Mouse (Mus musculus) ES-Bruce4 (cell line): ENCODE measurements around the gene Duox2. TPM values are rescaled to one million over a fixed set of nuclear protein-coding genes. Genes with fewer than 3 reads are reported as not detected.

Experiments
- H3K27ac ChIP-seq: 2 replicates; pipeline ENCODE4 v1.5.1; 2012; ENCODE audit warnings: low read length, inconsistent platforms; ENCODE audit not compliant: insufficient read depth
- H3K27me3 ChIP-seq: 2 replicates; pipeline ENCODE4 v1.6.1; 2012; ENCODE audit warnings: mild to moderate bottlenecking, low read length, inconsistent platforms; ENCODE audit not compliant: control insufficient read depth, poor library complexity, insufficient read depth, severe bottlenecking
- H3K36me3 ChIP-seq: 2 replicates; pipeline ENCODE4 v1.6.1; 2012; ENCODE audit warnings: inconsistent platforms, mild to moderate bottlenecking, low read length, moderate library complexity; ENCODE audit not compliant: control insufficient read depth, poor library complexity, insufficient read depth, severe bottlenecking
- H3K4me1 ChIP-seq: one replicate; pipeline ENCODE4 v1.8.1; 2011; ENCODE audit warnings: low read length; ENCODE audit not compliant: control insufficient read depth, insufficient read depth
- H3K4me3 ChIP-seq: 2 replicates; pipeline ENCODE4 v1.5.1; 2011; ENCODE audit warnings: low read depth, mild to moderate bottlenecking, low read length
- H3K9ac ChIP-seq: 2 replicates; pipeline ENCODE4 v1.6.1; 2012; ENCODE audit warnings: low read depth, mild to moderate bottlenecking, inconsistent platforms; ENCODE audit not compliant: poor library complexity, severe bottlenecking
- H3K9me3 ChIP-seq: replicated peaks from 2 replicates; pipeline ENCODE4 v1.6.1; 2012; ENCODE audit warnings: mild to moderate bottlenecking, low read length, inconsistent platforms; ENCODE audit not compliant: control insufficient read depth, poor library complexity, insufficient read depth, severe bottlenecking
- CTCF ChIP-seq: IDR thresholded peaks from one replicate; pipeline ENCODE4 v1.8.1; 2011; ENCODE audit warnings: low read depth, low read length
- EP300 ChIP-seq: IDR thresholded peaks from 2 replicates; pipeline ENCODE4 v1.6.1; 2011; ENCODE audit warnings: low read depth, low read length; ENCODE audit not compliant: insufficient read depth
- POLR2A ChIP-seq: IDR thresholded peaks from one replicate; pipeline ENCODE4 v1.8.1; 2011; ENCODE audit warnings: low read length; ENCODE audit not compliant: insufficient read depth
- polyA plus RNA-seq: library from polyadenylated mRNA; stranded (reverse); fragments of >200 nt; gene quantifications from 2 replicates; pipeline ENCODE4 v1.2.4, GENCODE M21; 2011; ENCODE audit warnings: low read depth; ENCODE audit not compliant: missing spikeins, insufficient read depth, insufficient read length

Gene Duox2
- polyA plus RNA-seq, 1 experiment, result not detected

DNA sequence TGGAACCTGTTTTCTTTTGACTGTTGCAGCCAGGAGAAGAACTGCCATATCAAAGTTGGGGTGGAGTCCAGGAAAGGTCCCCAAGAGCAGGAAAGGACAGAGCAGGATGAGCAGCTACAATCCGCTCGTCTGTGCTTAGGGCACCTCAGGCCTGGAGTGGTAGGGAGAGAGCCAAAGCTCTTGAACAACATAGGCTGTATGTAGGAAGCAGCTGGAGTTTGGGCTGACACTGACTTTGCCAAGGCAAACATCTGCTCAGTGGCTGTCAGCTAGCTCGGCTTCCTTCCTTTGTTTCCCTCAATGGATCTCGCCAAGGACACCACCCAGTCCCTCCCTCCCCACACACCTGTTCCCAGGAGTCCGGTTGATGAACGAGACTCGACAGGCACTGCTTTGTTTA, 12.1 kb downstream of the Duox2 start:
- Histone ChIP-seq H3K27me3 (no peaks in the 10 kb centered on the region), H3K9ac (no peak overlapping the region), H3K9me3 (no peaks in the 10 kb centered on the region), H3K4me1 (no peaks in the 10 kb centered on the region), H3K36me3 (no peaks in the 10 kb centered on the region), H3K27ac (no peak overlapping the region), H3K4me3 (no peak overlapping the region)
- no peak for TF ChIP-seq CTCF
- TF ChIP-seq EP300, result 0 out of 2 replicates have a peak, but pooled peaks have one; percentile 17

DNA sequence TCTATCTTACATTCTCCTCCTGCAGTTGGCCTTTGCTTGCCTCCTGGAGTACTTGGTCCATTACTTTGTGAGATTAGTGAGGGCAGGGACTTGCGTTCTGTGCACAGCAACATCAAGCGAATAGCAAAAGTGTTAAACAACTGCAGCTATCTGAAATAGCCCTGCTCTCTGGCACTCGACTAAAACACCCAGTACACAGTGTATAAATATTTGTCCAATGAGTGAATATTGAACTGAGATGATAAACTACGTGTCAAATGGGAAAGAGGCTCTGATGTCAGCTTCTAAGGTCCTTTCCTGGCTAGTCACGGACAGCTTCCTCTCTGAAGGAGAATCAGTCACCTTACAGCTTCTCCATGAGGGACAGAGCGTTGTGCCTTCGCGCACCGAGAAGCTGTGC, 14.2 kb downstream of the Duox2 start:
- TF ChIP-seq CTCF (no peak), POLR2A (no peak)
- no peaks in the 10 kb centered on the region for H3K4me1 ChIP-seq
- H3K4me3 ChIP-seq, result no peak overlapping the region
- H3K36me3 ChIP-seq, result no peaks in the 10 kb centered on the region
- no peaks in the 10 kb centered on the region for H3K9me3 ChIP-seq
- H3K27ac ChIP-seq, result no peak overlapping the region
- H3K9ac ChIP-seq, result no peak overlapping the region
- no peaks in the 10 kb centered on the region for H3K27me3 ChIP-seq

DNA sequence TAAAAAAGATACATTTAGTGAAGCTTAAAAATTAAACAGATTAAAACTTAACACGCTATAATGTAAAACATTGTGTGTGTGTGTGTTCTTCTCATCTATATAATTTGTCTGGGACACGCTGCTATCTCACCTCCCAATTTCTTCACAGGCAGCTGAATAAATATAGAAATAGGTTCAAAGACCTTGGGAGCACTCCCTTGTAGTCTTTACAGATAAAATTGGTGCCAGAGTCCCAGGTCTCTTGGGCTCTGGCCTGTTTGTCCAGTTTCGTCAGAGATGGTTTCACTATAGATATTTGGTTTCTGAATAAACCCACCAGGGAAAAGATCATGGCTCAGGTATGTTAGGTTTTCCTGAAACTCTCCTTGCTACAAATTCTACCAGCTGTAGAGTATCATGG, 19.5 kb downstream of the Duox2 start:
- no peak overlapping the region for H3K27ac ChIP-seq
- H3K27me3 ChIP-seq, result no peaks in the 10 kb centered on the region
- no peaks in the 10 kb centered on the region for H3K9me3 ChIP-seq
- no peak for TF ChIP-seq EP300
- no peak for TF ChIP-seq CTCF
- no peak for TF ChIP-seq POLR2A
- H3K4me1 ChIP-seq, result no peaks in the 10 kb centered on the region
- no peaks in the 10 kb centered on the region for H3K36me3 ChIP-seq
- no peak overlapping the region for H3K4me3 ChIP-seq
- H3K9ac ChIP-seq, result no peak overlapping the region

DNA sequence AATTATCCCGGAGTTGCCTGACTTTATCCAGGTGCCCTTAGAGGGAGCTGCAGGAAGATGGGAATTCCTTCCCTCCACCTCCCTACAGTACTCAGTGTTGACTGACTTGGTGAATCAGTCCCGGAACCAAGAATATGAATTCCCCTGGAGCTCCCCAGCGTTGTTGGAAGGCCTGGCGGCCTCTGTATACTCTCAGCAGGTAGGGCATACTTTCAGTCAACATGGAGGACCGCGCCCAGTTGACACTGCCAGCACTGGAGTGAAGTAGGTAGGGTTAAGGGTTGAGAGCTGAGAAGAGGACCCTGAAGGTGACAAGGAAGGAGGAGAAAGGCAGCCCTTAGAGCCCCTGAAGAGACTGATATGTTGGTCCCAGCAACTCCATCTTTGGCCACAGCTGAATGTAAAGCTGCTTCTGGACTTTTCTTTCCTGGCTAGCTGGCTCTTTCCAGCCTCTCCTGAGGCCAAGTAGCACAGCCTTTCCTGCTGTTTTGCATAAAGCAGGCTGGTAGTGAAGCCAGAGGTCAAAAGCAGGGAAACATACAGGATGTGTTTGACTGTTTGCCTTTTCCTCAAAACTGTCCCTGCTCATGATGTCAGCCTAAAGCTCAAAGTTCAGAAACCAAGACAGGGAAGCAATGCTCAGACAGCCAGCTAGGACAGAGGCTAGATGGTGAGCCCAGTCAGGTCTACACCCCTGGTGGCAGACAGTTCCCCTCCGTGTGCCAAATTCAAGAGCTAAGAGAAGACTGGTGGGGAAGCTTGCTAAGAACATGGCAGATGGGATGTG, 31.6 kb downstream of the Duox2 start:
- H3K36me3 ChIP-seq, result no peaks in the 10 kb centered on the region
- H3K4me1 ChIP-seq, result no peaks in the 10 kb centered on the region
- no peak overlapping the region for H3K9ac ChIP-seq
- H3K4me3 ChIP-seq, result no peak overlapping the region
- H3K27ac ChIP-seq, result no peak overlapping the region
- TF ChIP-seq CTCF, result no peak
- no peak for TF ChIP-seq POLR2A
- TF ChIP-seq EP300, result no peak
- no peaks in the 10 kb centered on the region for H3K9me3 ChIP-seq
- no peaks in the 10 kb centered on the region for H3K27me3 ChIP-seq

DNA sequence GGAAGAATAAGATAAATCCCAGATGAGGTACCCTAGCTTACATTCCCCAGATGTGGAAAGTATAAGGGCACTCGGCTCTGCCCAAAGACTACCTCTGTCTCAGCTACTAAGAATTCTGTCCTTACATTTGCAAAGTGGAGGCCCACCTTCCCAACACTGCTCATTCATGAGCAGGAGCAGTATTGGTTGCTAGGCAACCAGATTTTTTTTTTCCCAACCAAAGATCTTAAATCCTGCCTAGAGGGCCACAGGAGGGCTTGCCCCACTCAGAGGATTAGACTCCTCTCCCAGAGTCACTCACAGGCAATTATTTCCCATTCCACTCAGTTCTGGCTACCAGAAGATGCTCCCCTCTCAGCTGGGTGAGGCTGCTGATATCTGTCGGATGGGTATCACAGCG, 33.6 kb downstream of the Duox2 start:
- Histone ChIP-seq H3K4me1 (no peaks in the 10 kb centered on the region), H3K9me3 (no peaks in the 10 kb centered on the region), H3K27me3 (no peaks in the 10 kb centered on the region), H3K27ac (no peak overlapping the region), H3K36me3 (no peaks in the 10 kb centered on the region), H3K9ac (no peak overlapping the region), H3K4me3 (no peak overlapping the region)
- TF ChIP-seq POLR2A, result no peak
- TF ChIP-seq EP300, result no peak
- no peak for TF ChIP-seq CTCF

DNA sequence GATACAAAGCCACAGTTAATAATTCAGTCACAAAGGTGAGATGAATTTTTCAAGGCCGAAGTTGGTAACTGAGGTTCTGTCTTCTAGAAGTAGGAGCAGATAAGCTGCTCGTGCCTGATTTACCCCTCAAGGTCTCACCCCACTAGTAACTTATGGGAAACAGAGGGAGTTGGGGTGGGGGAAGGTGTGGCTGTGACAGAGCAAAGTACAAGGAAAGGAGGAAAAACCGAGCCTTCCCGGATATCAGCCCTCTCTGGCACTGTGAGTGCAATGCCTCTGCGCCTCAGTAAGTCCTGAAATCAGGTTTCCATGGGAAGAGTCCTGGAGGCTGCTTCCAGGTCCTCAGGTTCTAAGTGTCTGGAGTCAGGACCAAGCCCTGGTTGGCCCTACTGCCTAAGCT, 37.5 kb downstream of the Duox2 start:
- Histone ChIP-seq H3K4me3 (no peak overlapping the region), H3K4me1 (no peaks in the 10 kb centered on the region), H3K36me3 (no peaks in the 10 kb centered on the region), H3K27ac (no peak overlapping the region), H3K9ac (no peak overlapping the region), H3K9me3 (no peaks in the 10 kb centered on the region), H3K27me3 (no peaks in the 10 kb centered on the region)
- TF ChIP-seq EP300 (no peak), POLR2A (no peak), CTCF (no peak)
